Mouse (Mus musculus): ENCODE data around the gene Iqsec1.

DNA sequence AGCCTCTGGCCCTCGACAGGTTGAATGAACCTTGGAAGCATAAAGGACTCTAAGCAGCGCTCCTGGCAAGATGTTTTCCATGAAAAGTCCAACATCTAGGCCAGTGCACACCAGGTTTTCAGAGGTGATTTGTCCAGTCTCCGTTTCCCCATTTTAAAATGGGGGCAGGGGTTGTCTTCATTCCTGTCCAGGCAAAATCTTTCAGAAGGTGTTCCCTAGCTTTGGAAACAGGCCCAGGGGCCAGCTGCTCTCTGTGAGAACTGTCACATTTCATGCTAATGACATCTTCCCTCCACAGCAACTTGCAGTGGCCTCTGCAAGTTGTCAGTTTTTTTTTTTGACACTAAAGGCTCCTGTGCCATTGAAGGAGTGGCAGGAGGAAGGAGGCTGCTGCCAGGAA lies 180.4 kb downstream of the Iqsec1 start:
- no peak for TF ChIP-seq CTCF (IDR thresholded peaks at IDR 0.05; ENCODE audit: low read depth)
- no peak for TF ChIP-seq EP300 (IDR thresholded peaks at IDR 0.05; ENCODE audit: low read depth)
